9 mouse cellular contexts compared by ENCODE assay signal in the genomic region with DNA sequence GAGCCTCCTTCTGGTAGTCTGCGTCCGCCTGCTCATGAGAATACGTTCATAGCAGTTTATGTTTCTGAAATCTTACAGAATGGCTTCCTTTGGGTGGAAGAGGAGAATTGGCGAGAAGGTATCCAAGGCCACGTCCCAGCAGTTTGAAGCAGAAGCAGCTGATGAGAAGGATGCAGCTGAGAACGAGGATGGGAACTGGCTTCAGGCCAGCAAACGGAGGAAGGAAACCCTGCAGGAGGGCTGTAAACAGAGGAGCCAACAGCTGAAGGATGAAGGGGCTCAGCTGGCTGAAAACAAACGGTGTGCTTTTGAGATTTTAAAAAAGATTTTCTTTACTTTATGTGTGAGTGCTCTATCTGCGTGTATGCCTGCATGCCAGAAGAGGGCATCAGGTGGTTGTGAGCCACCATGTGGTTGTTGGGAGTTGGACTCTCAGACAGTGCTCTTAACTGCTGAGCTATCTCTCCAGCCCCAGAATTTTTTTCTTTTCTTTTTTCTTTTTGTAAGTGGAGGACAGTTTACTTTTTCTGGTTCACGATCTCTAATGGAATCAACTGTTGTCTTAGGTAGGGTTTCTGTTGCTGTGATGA. TPM values are rescaled to one million over a fixed set of nuclear protein-coding genes. Genes with fewer than 3 reads are reported as not detected.
DNase-seq lines count a peak whose midpoint lies in the region; ATAC-seq and TF ChIP-seq lines count a peak whose summit lies in the region.
"Had no signal": no experiment of that assay in that cellular context is flagged by ENCODE, and none has a peak within 500 bp of the region (broad histone marks: within the 10 kb centered on the region; RNA-seq: fewer than 3 reads in every experiment).

No protein-coding gene starts in this region.

- no peak overlapping the region for H3K27ac ChIP-seq in kidney, adult 2 months (ENCODE audit: insufficient read depth, low read depth, low read length)
- H3K27ac ChIP-seq in kidney, embryonic 16.5 days (ENCODE audit: low read length), result no peak overlapping the region
- no peak overlapping the region for H3K27ac ChIP-seq in neural tube, embryonic 14.5 days (ENCODE audit: low read depth, low read length)
- H3K27ac ChIP-seq in neural tube, embryonic 15.5 days (replicated peaks), result no peak overlapping the region
- H3K27ac ChIP-seq in liver, embryonic 11.5 days (ENCODE audit: low read depth, low read length), result no peak overlapping the region

- H3K36me3 ChIP-seq in kidney, adult 2 months (ENCODE audit: control insufficient read depth, insufficient read depth, low read length), result no peaks in the 10 kb centered on the region; the same call in 1 of the 2 replicates
- H3K36me3 ChIP-seq in kidney, embryonic 16.5 days (ENCODE audit: insufficient read depth, low read length), result peaks cover 10% of the 10 kb centered on the region
- peaks cover 4% of the 10 kb centered on the region; the same call in 1 of the 2 replicates for H3K36me3 ChIP-seq in neural tube, embryonic 14.5 days (ENCODE audit: control insufficient read depth, insufficient read depth, low read length)
- 0 out of 2 replicates have a peak, but pooled peaks cover 2% of the 10 kb centered on the region for H3K36me3 ChIP-seq in neural tube, embryonic 15.5 days
- H3K36me3 ChIP-seq in splenic B cell, adult 2 months (ENCODE audit: control insufficient read depth, insufficient read depth, low read length, poor library complexity, severe bottlenecking), result peaks cover 10% of the 10 kb centered on the region; the same call in 1 of the 2 replicates
- no peaks in the 10 kb centered on the region for H3K36me3 ChIP-seq in liver, embryonic 11.5 days (ENCODE audit: control insufficient read depth, insufficient read depth, low read length)

- H3K9me3 ChIP-seq in kidney, embryonic 16.5 days (ENCODE audit: low read length), result no peaks in the 10 kb centered on the region
- H3K9me3 ChIP-seq in neural tube, embryonic 14.5 days (ENCODE audit: control insufficient read depth, low read length), result no peaks in the 10 kb centered on the region
- H3K9me3 ChIP-seq in neural tube, embryonic 15.5 days (replicated peaks), result no peaks in the 10 kb centered on the region
- no peaks in the 10 kb centered on the region for H3K9me3 ChIP-seq in liver, embryonic 11.5 days (ENCODE audit: control insufficient read depth, low read length)

- no peak overlapping the region for H3K4me3 ChIP-seq in kidney, adult 2 months (ENCODE audit: insufficient read depth, low read depth, low read length)
- H3K4me3 ChIP-seq in kidney, embryonic 16.5 days (ENCODE audit: low read length), result no peak overlapping the region
- no peak overlapping the region for H3K4me3 ChIP-seq in neural tube, embryonic 14.5 days (ENCODE audit: low read depth, low read length)
- no peak overlapping the region for H3K4me3 ChIP-seq in neural tube, embryonic 15.5 days (replicated peaks)
- H3K4me3 ChIP-seq in liver, embryonic 11.5 days (ENCODE audit: low read depth, low read length), result no peak overlapping the region

- H3K27me3 ChIP-seq in kidney, adult 2 months (replicated peaks; ENCODE audit: control insufficient read depth, insufficient read depth, low read length), result no peaks in the 10 kb centered on the region
- no peaks in the 10 kb centered on the region for H3K27me3 ChIP-seq in kidney, embryonic 16.5 days (ENCODE audit: insufficient read depth, low read length)
- H3K27me3 ChIP-seq in neural tube, embryonic 14.5 days (ENCODE audit: control insufficient read depth, insufficient read depth, low read length), result no peaks in the 10 kb centered on the region
- no peaks in the 10 kb centered on the region for H3K27me3 ChIP-seq in neural tube, embryonic 15.5 days (replicated peaks)
- H3K27me3 ChIP-seq in splenic B cell, adult 2 months (ENCODE audit: control insufficient read depth, insufficient read depth, low read length, poor library complexity, severe bottlenecking), result no peaks in the 10 kb centered on the region
- H3K27me3 ChIP-seq in liver, embryonic 11.5 days (replicated peaks; ENCODE audit: control insufficient read depth, insufficient read depth, low read length), result no peaks in the 10 kb centered on the region

- no peak overlapping the region for H3K9ac ChIP-seq in kidney, embryonic 16.5 days (replicated peaks; ENCODE audit: low read length)
- H3K9ac ChIP-seq in neural tube, embryonic 14.5 days (replicated peaks; ENCODE audit: low read depth, low read length), result 0 out of 2 replicates have a peak overlapping the region, but pooled peaks have one; percentile 8
- no peak overlapping the region for H3K9ac ChIP-seq in neural tube, embryonic 15.5 days (replicated peaks)
- no peak overlapping the region for H3K9ac ChIP-seq in liver, embryonic 11.5 days (ENCODE audit: low read depth, low read length)

- peak; percentile 31 for TF ChIP-seq CTCF in kidney, adult 2 months (conservative IDR thresholded peaks at IDR 0.05; ENCODE audit: insufficient read depth, insufficient read length, low read depth, low read length)

- H3K4me1 ChIP-seq in kidney, adult 2 months (ENCODE audit: control insufficient read depth, insufficient read depth, low read length), result peaks cover 5% of the 10 kb centered on the region; the same call in 1 of the 2 replicates
- peaks cover 16% of the 10 kb centered on the region for H3K4me1 ChIP-seq in kidney, embryonic 16.5 days (ENCODE audit: insufficient read depth, low read length)
- peaks cover 9% of the 10 kb centered on the region for H3K4me1 ChIP-seq in neural tube, embryonic 14.5 days (ENCODE audit: control insufficient read depth, insufficient read depth, low read length)
- H3K4me1 ChIP-seq in neural tube, embryonic 15.5 days, result peaks cover 21% of the 10 kb centered on the region
- H3K4me1 ChIP-seq in liver, embryonic 11.5 days (replicated peaks; ENCODE audit: control insufficient read depth, insufficient read depth, low read length), result peaks cover 13% of the 10 kb centered on the region; the same call in 1 of the 2 replicates

- no peak overlapping the region for H3K4me2 ChIP-seq in kidney, embryonic 16.5 days (replicated peaks; ENCODE audit: low read depth, low read length)
- H3K4me2 ChIP-seq in neural tube, embryonic 14.5 days (ENCODE audit: low read depth, low read length), result no peak overlapping the region
- H3K4me2 ChIP-seq in neural tube, embryonic 15.5 days, result no peak overlapping the region
- H3K4me2 ChIP-seq in liver, embryonic 11.5 days, result no peak overlapping the region

- no peak for ATAC-seq in kidney, embryonic 16.5 days (ENCODE audit: low FRiP score, low TSS enrichment)
- ATAC-seq in neural tube, embryonic 14.5 days (ENCODE audit: low read depth), result no peak
- no peak for ATAC-seq in neural tube, embryonic 15.5 days (ENCODE audit: low FRiP score)
- ATAC-seq in liver, embryonic 11.5 days (replicated peaks; ENCODE audit: low FRiP score), result no peak

- 60% methylated on average over 10 of the region's 10 CpGs for WGBS in kidney, adult 2 months
- 62% methylated on average over 10 of the region's 10 CpGs for WGBS in kidney, embryonic 16.5 days
- WGBS in neural tube, embryonic 14.5 days, result 58% methylated on average over 10 of the region's 10 CpGs
- WGBS in neural tube, embryonic 15.5 days, result 59% methylated on average over 10 of the region's 10 CpGs
- WGBS in liver, embryonic 11.5 days, result 76% methylated on average over 10 of the region's 10 CpGs

- peak; percentile 10 for DNase-seq in adrenal gland, postnatal 14 days
- no peak for DNase-seq in adrenal gland, postnatal 36 days
- peak; percentile 32 for DNase-seq in kidney, adult 2 months
- peak; percentile 32 for DNase-seq in splenic B cell, adult 2 months (ENCODE audit: low read depth, low spot score)
- no peak for DNase-seq in liver, embryonic 11.5 days (ENCODE audit: low spot score)
- DNase-seq: thymus, postnatal 4 days had no signal

- no peak for TF ChIP-seq POLR2A in kidney, adult 2 months (IDR thresholded peaks at IDR 0.05; ENCODE audit: low read depth, low read length)

RNA-seq across cellular contexts. Expression of a gene that starts 4.3 kb away (rescaled TPM):
- total RNA-seq in adrenal gland, postnatal 14 days (2021), result 53.1 and 54.6 TPM in 2 replicates
- 10 to 100 TPM; 53.0 to 67.1 TPM for total RNA-seq in adrenal gland, postnatal 36 days (2021)
- polyA plus RNA-seq in kidney, adult 2 months (2012; rRNA removed), result 9.6 and 14.2 TPM in 2 replicates
- 44.3 and 46.4 TPM in 2 replicates for polyA plus RNA-seq in kidney, embryonic 16.5 days (2015; fragmentation: Nextera tagmentation; extraction: Ambion mirVana)
- 58.6 and 63.3 TPM in 2 replicates for polyA plus RNA-seq in neural tube, embryonic 14.5 days (2014; fragmentation: Nextera tagmentation; extraction: Ambion mirVana)
- polyA plus RNA-seq in neural tube, embryonic 15.5 days (2015; fragmentation: Nextera tagmentation; extraction: Ambion mirVana), result 53.0 and 54.0 TPM in 2 replicates
- 29.2 and 32.3 TPM in 2 replicates for polyA plus RNA-seq in liver, embryonic 11.5 days (2014; fragmentation: Nextera tagmentation; extraction: Ambion mirVana)

RNA-seq across cellular contexts. Expression of a gene that starts 45.9 kb away (rescaled TPM):
- total RNA-seq in adrenal gland, postnatal 14 days (2021), result 32.3 and 33.7 TPM in 2 replicates
- 10 to 100 TPM; 35.1 to 39.9 TPM for total RNA-seq in adrenal gland, postnatal 36 days (2021)
- polyA plus RNA-seq in kidney, adult 2 months (2012; rRNA removed), result 5.3 and 6.5 TPM in 2 replicates
- 22.4 and 24.7 TPM in 2 replicates for polyA plus RNA-seq in kidney, embryonic 16.5 days (2015; fragmentation: Nextera tagmentation; extraction: Ambion mirVana)
- polyA plus RNA-seq in neural tube, embryonic 14.5 days (2014; fragmentation: Nextera tagmentation; extraction: Ambion mirVana), result 21.1 and 22.5 TPM in 2 replicates
- 14.5 and 16.9 TPM in 2 replicates for polyA plus RNA-seq in neural tube, embryonic 15.5 days (2015; fragmentation: Nextera tagmentation; extraction: Ambion mirVana)
- 36.2 and 39.3 TPM in 2 replicates for polyA plus RNA-seq in liver, embryonic 11.5 days (2014; fragmentation: Nextera tagmentation; extraction: Ambion mirVana)

RNA-seq across cellular contexts. Expression of a gene that starts 54.4 kb away (rescaled TPM):
- 4.0 and 5.6 TPM in 2 replicates for total RNA-seq in adrenal gland, postnatal 14 days (2021)
- 1 to 10 TPM; 1.0 to 1.2 TPM for total RNA-seq in adrenal gland, postnatal 36 days (2021)
- polyA plus RNA-seq in kidney, adult 2 months (2012; rRNA removed), result 5.6 and 5.7 TPM in 2 replicates
- 5.2 and 5.4 TPM in 2 replicates for polyA plus RNA-seq in kidney, embryonic 16.5 days (2015; fragmentation: Nextera tagmentation; extraction: Ambion mirVana)
- polyA plus RNA-seq in neural tube, embryonic 14.5 days (2014; fragmentation: Nextera tagmentation; extraction: Ambion mirVana), result 5.8 and 5.9 TPM in 2 replicates
- 5.7 and 6.8 TPM in 2 replicates for polyA plus RNA-seq in neural tube, embryonic 15.5 days (2015; fragmentation: Nextera tagmentation; extraction: Ambion mirVana)
- polyA plus RNA-seq in liver, embryonic 11.5 days (2014; fragmentation: Nextera tagmentation; extraction: Ambion mirVana), result 5.1 and 5.8 TPM in 2 replicates

Comparison
In these comparisons a context has a peak if more than half of its experiments do, and no peak if none do; other contexts are left out.
1. DNase-seq: peak in adrenal gland, postnatal 14 days (single experiment), kidney, adult 2 months (single experiment) and splenic B cell, adult 2 months (single experiment); none in adrenal gland, postnatal 36 days (0 of 2) and liver, embryonic 11.5 days (single experiment).